Mouse (Mus musculus): ENCODE data around the gene Gbgt1. TPM values are rescaled to one million over a fixed set of nuclear protein-coding genes. Genes with fewer than 3 reads are reported as not detected.

Gene Gbgt1
- polyA plus RNA-seq, 1 experiment from 2014 or later = 4.4 TPM

- H3K36me3 ChIP-seq (ENCODE audit: control insufficient read depth, insufficient read depth, low read length) = no peaks in the 10 kb centered on the region
- H3K4me3 ChIP-seq (ENCODE audit: low read length) = no peak overlapping the region
- peak overlapping the region; percentile 19 for H3K4me2 ChIP-seq (ENCODE audit: low read depth, low read length)
- 15% methylated on average over 11 of the region's 11 CpGs for WGBS
- H3K27me3 ChIP-seq (replicated peaks; ENCODE audit: control insufficient read depth, insufficient read depth, low read length) = no peaks in the 10 kb centered on the region
- peaks cover 41% of the 10 kb centered on the region for H3K4me1 ChIP-seq (ENCODE audit: control insufficient read depth, insufficient read depth, low read length)
- no peaks in the 10 kb centered on the region for H3K9me3 ChIP-seq (ENCODE audit: control insufficient read depth, low read length)
- H3K27ac ChIP-seq (ENCODE audit: low read length) = peak overlapping the region; percentile 83
- peak; percentile 92 for ATAC-seq
- peak overlapping the region; percentile 37 for H3K9ac ChIP-seq (ENCODE audit: low read depth, low read length)
Measured at GRCm38 (mm10) chr2:28525219-28525942, 28.7 kb downstream of the Gbgt1 start.

DNA sequence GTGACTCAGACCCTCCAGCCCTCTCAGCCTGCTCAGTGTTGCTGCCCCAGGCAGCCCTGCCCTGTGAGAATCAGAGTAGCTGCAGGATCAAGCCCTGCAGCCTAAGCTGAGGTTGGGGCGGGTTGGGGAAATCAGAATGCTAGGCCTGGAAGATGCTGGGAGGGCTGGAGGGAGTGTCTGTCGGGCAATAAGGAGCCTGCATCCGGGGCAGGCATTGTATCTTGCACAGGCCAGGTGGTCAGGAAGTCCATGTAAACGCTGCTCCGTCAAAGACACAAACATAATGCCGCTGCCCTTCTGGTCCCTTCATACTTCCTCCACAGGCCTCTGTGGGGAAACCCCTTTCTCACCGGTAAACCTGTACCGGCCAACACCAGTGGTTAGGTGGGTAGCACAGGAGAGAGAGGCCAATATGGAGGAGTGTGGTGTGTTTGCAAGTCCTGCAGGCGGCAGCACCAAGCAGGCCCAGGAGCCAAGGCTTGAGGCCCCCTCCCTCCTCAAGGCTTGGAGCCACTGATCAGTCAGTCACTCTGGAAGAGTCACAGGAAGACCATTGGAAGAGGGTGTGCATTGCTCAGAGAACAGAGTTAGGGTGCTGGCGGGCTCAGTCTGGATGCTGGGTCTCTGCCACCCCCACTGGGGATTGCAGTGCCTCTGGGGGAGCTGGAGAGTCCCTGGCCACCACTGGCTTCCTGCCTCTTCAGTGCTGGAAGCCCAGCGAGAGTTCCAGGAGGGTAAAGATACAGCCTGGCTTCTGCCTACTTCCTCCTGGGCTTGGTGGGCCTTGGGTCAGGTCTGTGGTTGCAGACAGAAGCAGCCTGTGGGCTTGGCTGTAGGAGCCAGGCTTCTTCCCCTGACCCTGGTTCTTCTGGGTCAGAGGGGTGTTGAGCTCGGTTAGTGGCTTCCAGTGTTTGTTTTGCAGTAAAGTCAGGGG, 29.5 kb downstream of the Gbgt1 start:
- peak overlapping the region; percentile 37 for H3K9ac ChIP-seq (ENCODE audit: low read depth, low read length)
- peak overlapping the region; percentile 19 for H3K4me2 ChIP-seq (ENCODE audit: low read depth, low read length)

GRCm38 (mm10) chr2:28527436-28528353, 31.0 kb downstream of the Gbgt1 start:
- Histone ChIP-seq H3K4me1 (ENCODE audit: control insufficient read depth, insufficient read depth, low read length) (peaks cover 48% of the 10 kb centered on the region), H3K9ac (ENCODE audit: low read depth, low read length) (no peak overlapping the region), H3K27ac (ENCODE audit: low read length) (no peak overlapping the region), H3K4me2 (ENCODE audit: low read depth, low read length) (no peak overlapping the region), H3K36me3 (ENCODE audit: control insufficient read depth, insufficient read depth, low read length) (no peaks in the 10 kb centered on the region), H3K9me3 (ENCODE audit: control insufficient read depth, low read length) (no peaks in the 10 kb centered on the region), H3K27me3 (replicated peaks; ENCODE audit: control insufficient read depth, insufficient read depth, low read length) (no peaks in the 10 kb centered on the region), H3K4me3 (ENCODE audit: low read length) (no peak overlapping the region)
- WGBS = 91% methylated on average over 20 of the region's 20 CpGs
- ATAC-seq = no peak

More for the DNA sequence above, 29.5 kb downstream of the Gbgt1 start:
- peak; percentile 36 for ATAC-seq
- no peaks in the 10 kb centered on the region for H3K36me3 ChIP-seq (ENCODE audit: control insufficient read depth, insufficient read depth, low read length)
- H3K4me3 ChIP-seq (ENCODE audit: low read length) = 0 out of 2 replicates have a peak overlapping the region, but pooled peaks have one; percentile 1
- peaks cover 41% of the 10 kb centered on the region for H3K4me1 ChIP-seq (ENCODE audit: control insufficient read depth, insufficient read depth, low read length)
- WGBS = 21% methylated on average over 12 of the region's 12 CpGs
- no peaks in the 10 kb centered on the region for H3K9me3 ChIP-seq (ENCODE audit: control insufficient read depth, low read length)
- peak overlapping the region; percentile 83 for H3K27ac ChIP-seq (ENCODE audit: low read length)
- H3K27me3 ChIP-seq (replicated peaks; ENCODE audit: control insufficient read depth, insufficient read depth, low read length) = no peaks in the 10 kb centered on the region

GRCm38 (mm10) chr2:28528354-28528730, 31.7 kb downstream of the Gbgt1 start:
- ATAC-seq = no peak
- no peak overlapping the region for H3K4me3 ChIP-seq (ENCODE audit: low read length)
- no peaks in the 10 kb centered on the region for H3K27me3 ChIP-seq (replicated peaks; ENCODE audit: control insufficient read depth, insufficient read depth, low read length)
- peaks cover 52% of the 10 kb centered on the region for H3K4me1 ChIP-seq (ENCODE audit: control insufficient read depth, insufficient read depth, low read length)
- H3K27ac ChIP-seq (ENCODE audit: low read length) = no peak overlapping the region
- H3K4me2 ChIP-seq (ENCODE audit: low read depth, low read length) = no peak overlapping the region
- H3K36me3 ChIP-seq (ENCODE audit: control insufficient read depth, insufficient read depth, low read length) = no peaks in the 10 kb centered on the region
- WGBS = 88% methylated on average over 7 of the region's 7 CpGs
- H3K9me3 ChIP-seq (ENCODE audit: control insufficient read depth, low read length) = no peaks in the 10 kb centered on the region
- no peak overlapping the region for H3K9ac ChIP-seq (ENCODE audit: low read depth, low read length)

DNA sequence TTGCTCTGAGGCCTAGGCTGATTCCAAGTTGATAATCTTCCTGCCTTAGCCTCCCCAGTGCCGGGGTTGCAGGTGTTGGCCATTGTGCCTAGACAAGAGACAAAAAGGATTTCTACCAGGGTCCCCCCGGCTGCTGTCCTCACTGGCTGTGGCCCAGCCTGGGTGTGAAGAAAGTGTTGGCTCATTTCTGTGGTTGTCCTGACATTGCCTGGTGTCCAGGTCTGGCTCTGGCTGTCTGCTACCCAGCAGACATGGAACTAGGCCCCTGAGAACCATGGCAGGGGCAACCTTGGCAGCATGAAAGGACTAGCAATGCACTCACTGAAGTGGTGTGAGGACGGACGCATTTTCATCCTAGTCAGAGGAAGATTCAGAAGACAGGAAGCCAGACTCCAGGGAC, 33.2 kb downstream of the Gbgt1 start:
- no peak overlapping the region for H3K4me3 ChIP-seq (ENCODE audit: low read length)
- no peak overlapping the region for H3K4me2 ChIP-seq (ENCODE audit: low read depth, low read length)
- 80% methylated on average over 4 of the region's 4 CpGs for WGBS
- no peaks in the 10 kb centered on the region for H3K27me3 ChIP-seq (replicated peaks; ENCODE audit: control insufficient read depth, insufficient read depth, low read length)
- ATAC-seq = no peak
- no peak overlapping the region for H3K27ac ChIP-seq (ENCODE audit: low read length)
- H3K36me3 ChIP-seq (ENCODE audit: control insufficient read depth, insufficient read depth, low read length) = no peaks in the 10 kb centered on the region
- H3K9me3 ChIP-seq (ENCODE audit: control insufficient read depth, low read length) = no peaks in the 10 kb centered on the region
- H3K4me1 ChIP-seq (ENCODE audit: control insufficient read depth, insufficient read depth, low read length) = peaks cover 52% of the 10 kb centered on the region
- 0 out of 2 replicates have a peak overlapping the region, but pooled peaks have one; percentile 10 for H3K9ac ChIP-seq (ENCODE audit: low read depth, low read length)

GRCm38 (mm10) chr2:28530311-28530710, 33.6 kb downstream of the Gbgt1 start:
- no peak for ATAC-seq
- WGBS = 57% methylated on average over 7 of the region's 7 CpGs
- H3K9ac ChIP-seq (ENCODE audit: low read depth, low read length) = no peak overlapping the region
- H3K27me3 ChIP-seq (replicated peaks; ENCODE audit: control insufficient read depth, insufficient read depth, low read length) = no peaks in the 10 kb centered on the region
- no peak overlapping the region for H3K4me2 ChIP-seq (ENCODE audit: low read depth, low read length)
- H3K4me3 ChIP-seq (ENCODE audit: low read length) = no peak overlapping the region
- peaks cover 52% of the 10 kb centered on the region for H3K4me1 ChIP-seq (ENCODE audit: control insufficient read depth, insufficient read depth, low read length)
- H3K36me3 ChIP-seq (ENCODE audit: control insufficient read depth, insufficient read depth, low read length) = no peaks in the 10 kb centered on the region
- H3K27ac ChIP-seq (ENCODE audit: low read length) = no peak overlapping the region
- no peaks in the 10 kb centered on the region for H3K9me3 ChIP-seq (ENCODE audit: control insufficient read depth, low read length)

GRCm38 (mm10) chr2:28532938-28533771, 36.5 kb downstream of the Gbgt1 start:
- Histone ChIP-seq H3K4me1 (ENCODE audit: control insufficient read depth, insufficient read depth, low read length) (peaks cover 63% of the 10 kb centered on the region), H3K9ac (ENCODE audit: low read depth, low read length) (peak overlapping the region; percentile 79), H3K4me3 (ENCODE audit: low read length) (peak overlapping the region; percentile 76), H3K27me3 (replicated peaks; ENCODE audit: control insufficient read depth, insufficient read depth, low read length) (no peaks in the 10 kb centered on the region), H3K27ac (ENCODE audit: low read length) (peak overlapping the region; percentile 79), H3K36me3 (ENCODE audit: control insufficient read depth, insufficient read depth, low read length) (no peaks in the 10 kb centered on the region), H3K9me3 (ENCODE audit: control insufficient read depth, low read length) (no peaks in the 10 kb centered on the region), H3K4me2 (ENCODE audit: low read depth, low read length) (peak overlapping the region; percentile 83)
- ATAC-seq = peak; percentile 91
- WGBS = 3% methylated on average over 49 of the region's 49 CpGs

DNA sequence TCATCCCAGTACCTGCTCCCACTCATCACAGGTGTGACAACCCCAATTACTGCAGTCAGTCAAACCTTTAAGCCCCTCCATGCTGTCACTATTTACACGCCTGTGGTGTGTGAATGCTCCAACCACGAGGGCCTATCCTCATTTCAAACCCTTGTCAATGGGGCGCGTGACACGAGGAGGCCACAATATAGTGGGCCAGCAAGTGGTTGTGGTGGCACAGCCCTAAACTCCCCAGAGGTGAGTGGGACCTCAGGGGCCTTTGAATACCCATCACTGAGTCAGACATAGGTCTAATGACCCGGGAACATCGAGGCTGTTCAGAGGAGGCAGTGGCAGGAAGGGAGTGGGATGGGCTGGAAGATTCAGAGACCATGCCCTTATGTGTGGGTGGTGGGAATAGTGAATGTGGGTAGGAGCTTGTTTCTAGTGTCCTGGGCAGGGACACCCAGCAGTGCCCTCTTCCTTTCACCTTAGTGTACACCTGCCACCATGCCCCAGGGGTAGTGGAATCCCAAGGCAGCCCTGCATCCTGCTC, 37.3 kb downstream of the Gbgt1 start:
- H3K4me1 ChIP-seq (ENCODE audit: control insufficient read depth, insufficient read depth, low read length) = peaks cover 72% of the 10 kb centered on the region
- peak overlapping the region; percentile 83 for H3K4me2 ChIP-seq (ENCODE audit: low read depth, low read length)
- H3K27me3 ChIP-seq (replicated peaks; ENCODE audit: control insufficient read depth, insufficient read depth, low read length) = no peaks in the 10 kb centered on the region
- peak overlapping the region; percentile 79 for H3K9ac ChIP-seq (ENCODE audit: low read depth, low read length)
- H3K27ac ChIP-seq (ENCODE audit: low read length) = peak overlapping the region; percentile 79
- H3K9me3 ChIP-seq (ENCODE audit: control insufficient read depth, low read length) = no peaks in the 10 kb centered on the region
- WGBS = 63% methylated on average over 7 of the region's 7 CpGs
- ATAC-seq = no peak
- no peaks in the 10 kb centered on the region for H3K36me3 ChIP-seq (ENCODE audit: control insufficient read depth, insufficient read depth, low read length)
- H3K4me3 ChIP-seq (ENCODE audit: low read length) = peak overlapping the region; percentile 76

Data from intestine, embryonic 16.5 days (tissue).